Mouse (Mus musculus) E14TG2a.4 (cell line): ENCODE results near the gene Kdm5a.
A peak's percentile ranks its signal among the peaks of the same experiment; 100 is the strongest.

Source experiments
- H3K27me3 ChIP-seq: 2 replicates; pipeline ENCODE4 v1.6.1; 2014; ENCODE audit warnings: low read length, control low read depth; ENCODE audit not compliant: insufficient read depth
- H3K36me3 ChIP-seq: 2 replicates; pipeline ENCODE4 v1.6.1; 2014; ENCODE audit warnings: low read length, control low read depth; ENCODE audit not compliant: insufficient read depth
- H3K4me1 ChIP-seq: replicated peaks from 2 replicates; pipeline ENCODE4 v1.6.1; 2014; ENCODE audit warnings: low read depth, low read length, control low read depth
- H3K4me3 ChIP-seq: replicated peaks from 2 replicates; pipeline ENCODE4 v1.5.1; 2014; ENCODE audit warnings: mild to moderate bottlenecking, low read length
- H3K9me3 ChIP-seq: 2 replicates; pipeline ENCODE4 v1.6.1; 2014; ENCODE audit warnings: low read length, control low read depth
- CTCF ChIP-seq: conservative IDR thresholded peaks from 2 replicates; pipeline ENCODE4 v1.5.1; 2014; ENCODE audit warnings: low read length
- NANOG ChIP-seq: IDR thresholded peaks from 2 replicates; pipeline ENCODE4 v1.6.1; 2014; ENCODE audit warnings: borderline replicate concordance, low read length, mixed read lengths
- POU5F1 ChIP-seq: IDR thresholded peaks from 2 replicates; pipeline ENCODE4 v1.6.1; 2014; ENCODE audit warnings: low read length, borderline replicate concordance

Gene Kdm5a

GRCm38 (mm10) chr6:120356478-120356877 is 7.4 kb upstream of the Kdm5a start:
- peaks cover 30% of the 10 kb centered on the region for H3K36me3 ChIP-seq
- no peak for TF ChIP-seq POU5F1
- H3K9me3 ChIP-seq: no peaks in the 10 kb centered on the region
- H3K27me3 ChIP-seq: no peaks in the 10 kb centered on the region
- peak overlapping the region; percentile 90 for H3K4me3 ChIP-seq
- peaks cover 20% of the 10 kb centered on the region for H3K4me1 ChIP-seq

- peaks cover 22% of the 10 kb centered on the region for H3K36me3 ChIP-seq
- H3K9me3 ChIP-seq: no peaks in the 10 kb centered on the region
- H3K4me3 ChIP-seq: peak overlapping the region; percentile 90
- H3K27me3 ChIP-seq: no peaks in the 10 kb centered on the region
- peaks cover 24% of the 10 kb centered on the region for H3K4me1 ChIP-seq
- no peak for TF ChIP-seq NANOG
- no peak for TF ChIP-seq CTCF
- no peak for TF ChIP-seq POU5F1
Observed at GRCm38 (mm10) chr6:120356951-120357945, 6.7 kb upstream of the Kdm5a start.

GRCm38 (mm10) chr6:120362124-120362523 is 1.8 kb upstream of the Kdm5a start:
- Histone ChIP-seq H3K9me3 (no peaks in the 10 kb centered on the region), H3K27me3 (no peaks in the 10 kb centered on the region), H3K4me1 (peaks cover 37% of the 10 kb centered on the region), H3K36me3 (peaks cover 12% of the 10 kb centered on the region), H3K4me3 (no peak overlapping the region)
- TF ChIP-seq NANOG (no peak), POU5F1 (no peak), CTCF (no peak)

GRCm38 (mm10) chr6:120362774-120363687 is 893 bp upstream of the Kdm5a start:
- TF ChIP-seq CTCF (no peak), POU5F1 (no peak), NANOG (no peak)
- Histone ChIP-seq H3K4me1 (peaks cover 37% of the 10 kb centered on the region), H3K9me3 (no peaks in the 10 kb centered on the region), H3K27me3 (no peaks in the 10 kb centered on the region), H3K36me3 (peaks cover 21% of the 10 kb centered on the region), H3K4me3 (peak overlapping the region; percentile 100)

GRCm38 (mm10) chr6:120364523-120364905 is 590 bp downstream of the Kdm5a start:
- peak overlapping the region; percentile 100 for H3K4me3 ChIP-seq
- no peaks in the 10 kb centered on the region for H3K9me3 ChIP-seq
- peaks cover 36% of the 10 kb centered on the region for H3K36me3 ChIP-seq
- TF ChIP-seq NANOG (no peak), POU5F1 (no peak), CTCF (no peak)
- peaks cover 35% of the 10 kb centered on the region for H3K4me1 ChIP-seq
- no peaks in the 10 kb centered on the region for H3K27me3 ChIP-seq

GRCm38 (mm10) chr6:120365051-120365450 is 1.1 kb downstream of the Kdm5a start:
- TF ChIP-seq POU5F1 (no peak), CTCF (no peak), NANOG (no peak)
- no peaks in the 10 kb centered on the region for H3K9me3 ChIP-seq

GRCm38 (mm10) chr6:120376736-120377135 is 12.8 kb downstream of the Kdm5a start:
- no peaks in the 10 kb centered on the region for H3K9me3 ChIP-seq
- no peak overlapping the region for H3K4me3 ChIP-seq
- no peaks in the 10 kb centered on the region for H3K4me1 ChIP-seq
- peaks cover 91% of the 10 kb centered on the region for H3K36me3 ChIP-seq
- H3K27me3 ChIP-seq: no peaks in the 10 kb centered on the region
- TF ChIP-seq CTCF: no peak
- TF ChIP-seq NANOG: no peak
- no peak for TF ChIP-seq POU5F1

More at GRCm38 (mm10) chr6:120365051-120365450, 1.1 kb downstream of the Kdm5a start:
- H3K4me3 ChIP-seq: peak overlapping the region; percentile 100
- H3K27me3 ChIP-seq: no peaks in the 10 kb centered on the region
- H3K4me1 ChIP-seq: peaks cover 35% of the 10 kb centered on the region
- H3K36me3 ChIP-seq: peaks cover 41% of the 10 kb centered on the region

- no peaks in the 10 kb centered on the region for H3K27me3 ChIP-seq
Observed at GRCm38 (mm10) chr6:120390054-120390453, 26.1 kb downstream of the Kdm5a start.

More at GRCm38 (mm10) chr6:120390054-120390453, 26.1 kb downstream of the Kdm5a start:
- TF ChIP-seq CTCF (no peak), POU5F1 (no peak), NANOG (no peak)
- no peaks in the 10 kb centered on the region for H3K9me3 ChIP-seq
- H3K4me1 ChIP-seq: no peaks in the 10 kb centered on the region
- H3K36me3 ChIP-seq: peaks cover 90% of the 10 kb centered on the region
- no peak overlapping the region for H3K4me3 ChIP-seq
